Mouse (Mus musculus) erythroblast, embryonic 14.5 days (primary cell): ENCODE results near the gene Nynrin.

Experiments used
- GATA1 ChIP-seq: IDR thresholded peaks from 2 replicates; pipeline ENCODE4 v1.6.1; 2012; ENCODE audit warnings: low read length, inconsistent platforms, mixed read lengths
- TAL1 ChIP-seq: IDR thresholded peaks from 3 replicates; pipeline ENCODE4 v1.6.1; 2012; ENCODE audit warnings: low read length, inconsistent platforms, mixed read lengths

GRCm38 (mm10) chr14:55883149-55883661 is 29.4 kb downstream of the Nynrin start:
- TF ChIP-seq GATA1, result no peak
- TF ChIP-seq TAL1, result no peak
